Mouse (Mus musculus): ENCODE data around the gene Lrrc58.

Gene Lrrc58

GRCm38 (mm10) chr16:37929006-37929405, 60.8 kb downstream of the Lrrc58 start:
- DNase-seq, result no peak

GRCm38 (mm10) chr16:37929626-37930025, 61.4 kb downstream of the Lrrc58 start:
- DNase-seq, result no peak

GRCm38 (mm10) chr16:37934932-37935331, 66.7 kb downstream of the Lrrc58 start:
- no peak for DNase-seq

GRCm38 (mm10) chr16:37937276-37937675, 69.1 kb downstream of the Lrrc58 start:
- DNase-seq, result no peak

Measured in spleen, adult 18-20 months (tissue).